Mouse (Mus musculus) frontal cortex, postnatal 14 days (tissue): ENCODE measurements at regions not wholly inside any gene's neighbourhood (a gene's known extent, or its start where the extent isn't known, plus 50 kb on each side); places are given as distances from the start of the nearest gene placed in this dataset.
A peak's percentile ranks its signal among the peaks of the same experiment; 100 is the strongest.

Experiments
- DNase-seq, 2 experiments: peaks; one replicate each; pipeline ENCODE4 v3.0.0; 2022; ENCODE audit warnings: low spot score in 2 of 2

GRCm38 (mm10) chr1:194208034-194209000 is 409.7 kb upstream of the Plxna2 start:
- DNase-seq, result no peak

GRCm38 (mm10) chr1:194197516-194197915 is 420.5 kb upstream of the Plxna2 start:
- DNase-seq, result no peak

GRCm38 (mm10) chr1:194182293-194182692 is 435.7 kb upstream of the Plxna2 start:
- DNase-seq, result no peak

DNA sequence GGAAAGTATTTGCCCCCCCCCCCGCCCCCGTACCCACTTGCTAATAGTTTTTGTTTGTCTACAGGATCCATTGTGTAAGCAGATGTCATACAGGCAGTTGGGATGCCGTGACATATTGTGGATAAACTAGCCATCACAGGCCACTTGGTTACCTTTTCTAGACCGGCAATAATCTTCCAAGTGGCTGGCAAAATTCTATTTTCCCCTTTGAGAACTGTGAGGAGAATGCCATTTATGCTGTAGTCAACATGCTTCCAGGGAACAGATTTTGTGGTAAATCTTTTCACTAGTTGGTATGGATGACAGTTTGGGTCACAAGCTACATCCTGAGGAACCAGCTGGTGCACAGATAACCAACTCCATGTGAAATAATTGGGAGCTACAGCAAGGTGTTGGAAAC is 456.5 kb upstream of the Plxna2 start:
- DNase-seq, result no peak

DNA sequence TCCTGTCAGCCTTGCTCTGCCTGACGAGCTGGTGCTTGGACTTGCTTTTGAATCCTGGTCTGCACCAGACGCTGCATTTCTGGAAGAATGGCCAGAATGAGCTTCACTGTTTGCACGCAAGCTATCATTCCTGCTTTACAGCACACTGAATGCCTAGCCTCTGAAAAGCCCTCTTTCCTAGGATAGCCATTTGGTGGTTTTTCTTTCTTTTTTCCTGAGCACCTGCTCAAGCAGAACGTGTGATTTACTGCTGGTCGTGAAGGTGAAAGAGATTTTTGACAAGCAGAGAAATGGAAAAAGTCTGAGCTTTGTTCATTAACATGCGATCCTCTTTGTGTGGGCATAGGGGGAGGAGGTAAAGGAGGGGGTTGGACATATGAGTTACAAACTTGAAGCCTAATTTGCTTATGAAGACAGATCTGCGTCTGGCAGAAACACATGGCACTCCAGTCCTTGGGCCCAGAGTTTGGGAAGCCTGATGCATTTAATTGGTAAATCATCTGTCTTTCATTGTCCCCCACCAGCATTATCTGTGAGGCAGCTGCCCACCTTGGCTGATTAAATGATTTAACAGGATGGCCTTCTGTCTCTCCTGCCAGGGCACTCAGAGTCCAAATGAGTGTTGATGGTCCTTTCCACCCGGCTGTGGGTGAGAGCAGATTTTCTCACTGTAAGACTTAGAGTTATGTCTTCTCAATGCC is 457.1 kb upstream of the Plxna2 start:
- DNase-seq, result no peak

DNA sequence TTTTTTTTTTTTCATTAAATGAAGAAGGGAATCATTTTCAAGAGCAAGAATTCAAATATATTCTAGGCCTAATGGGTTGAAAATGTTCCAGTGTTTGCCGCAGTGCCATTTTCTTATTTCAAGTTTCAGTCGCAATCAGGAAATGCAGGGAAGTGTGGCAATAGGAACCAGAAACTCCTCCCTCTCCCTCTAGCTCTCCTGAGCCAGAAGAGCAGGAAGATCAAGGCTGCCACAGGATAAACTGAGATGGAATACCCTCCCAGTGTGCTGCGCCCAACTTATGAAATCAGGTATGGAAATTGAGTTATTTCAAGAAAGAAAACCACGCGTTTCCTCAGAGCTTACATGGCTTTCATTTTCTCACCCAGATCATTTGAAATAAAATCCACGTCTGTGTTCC is 460.8 kb upstream of the Plxna2 start:
- no peak for DNase-seq

- peak; percentile 8 to 9 for DNase-seq
These were observed 469.3 kb upstream of the Plxna2 start for GRCm38 (mm10) chr1:194148416-194149364.

GRCm38 (mm10) chr1:194117631-194118360 is 500.2 kb upstream of the Plxna2 start:
- no peak for DNase-seq

DNA sequence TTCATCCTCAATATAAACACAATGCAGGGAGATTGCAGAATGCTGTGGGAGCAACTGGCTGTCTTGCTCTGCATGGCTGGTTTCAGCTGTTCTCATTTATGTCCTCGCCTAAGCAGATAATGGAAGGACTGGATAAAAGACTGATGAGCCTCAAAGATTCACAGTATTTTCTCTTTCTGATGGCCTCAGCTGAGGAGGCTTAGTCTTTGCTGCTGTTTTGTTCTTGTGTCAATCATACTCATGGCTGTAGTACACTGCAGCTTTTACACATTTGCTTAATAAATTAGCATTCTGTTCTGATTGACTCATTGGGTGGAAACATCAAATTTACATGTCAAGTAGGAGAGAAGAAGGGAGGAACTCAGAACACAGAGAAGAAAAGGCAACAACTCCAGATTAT is 503.6 kb upstream of the Plxna2 start:
- DNase-seq, result no peak

DNA sequence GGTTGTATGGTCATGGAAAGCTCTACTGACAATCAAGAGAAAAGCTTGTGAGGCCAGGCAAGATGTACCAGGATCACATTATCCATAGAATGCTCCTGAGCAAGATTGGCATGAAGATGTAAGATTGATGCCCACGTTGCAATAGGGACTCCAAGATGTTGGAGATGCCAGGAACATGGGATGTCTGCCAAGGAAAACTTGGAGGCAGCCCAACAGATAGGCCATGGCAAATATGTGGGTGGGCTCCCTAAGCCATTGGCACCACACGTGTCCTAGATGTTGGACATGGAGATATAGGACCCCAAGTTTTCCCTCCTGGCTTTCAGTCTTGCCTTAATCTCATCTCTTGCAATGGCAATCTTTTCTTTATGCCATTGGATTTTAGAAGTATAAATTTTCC is 506.1 kb upstream of the Plxna2 start:
- DNase-seq, result no peak

GRCm38 (mm10) chr1:194109172-194110071 is 508.6 kb upstream of the Plxna2 start:
- DNase-seq, result no peak

DNA sequence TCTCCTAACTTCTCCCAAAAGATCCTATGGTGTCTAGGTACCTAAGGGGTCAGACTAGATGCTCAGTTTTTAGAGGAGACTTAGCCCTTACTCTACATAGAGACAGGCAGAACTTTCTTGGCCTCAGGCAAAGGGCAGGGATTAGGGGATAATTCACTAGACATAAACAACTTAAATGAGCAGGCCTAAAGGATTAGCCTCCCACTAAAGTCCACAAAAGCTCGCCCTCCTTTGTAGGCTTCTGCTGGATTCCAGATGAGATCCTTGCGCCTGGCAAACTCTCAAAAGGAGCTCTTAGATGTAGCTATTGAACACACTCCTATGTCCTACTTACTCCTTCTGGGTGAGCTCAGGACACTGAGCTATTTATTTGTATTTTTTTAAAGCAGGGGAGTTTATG is 509.9 kb upstream of the Plxna2 start:
- DNase-seq, result no peak

GRCm38 (mm10) chr1:194107271-194107938 is 510.6 kb upstream of the Plxna2 start:
- no peak for DNase-seq

- no peak for DNase-seq
These were observed 528.0 kb upstream of the Plxna2 start for GRCm38 (mm10) chr1:194089918-194090548.

- DNase-seq, result no peak
These were observed 559.5 kb upstream of the Plxna2 start for GRCm38 (mm10) chr1:194058512-194058911.

DNA sequence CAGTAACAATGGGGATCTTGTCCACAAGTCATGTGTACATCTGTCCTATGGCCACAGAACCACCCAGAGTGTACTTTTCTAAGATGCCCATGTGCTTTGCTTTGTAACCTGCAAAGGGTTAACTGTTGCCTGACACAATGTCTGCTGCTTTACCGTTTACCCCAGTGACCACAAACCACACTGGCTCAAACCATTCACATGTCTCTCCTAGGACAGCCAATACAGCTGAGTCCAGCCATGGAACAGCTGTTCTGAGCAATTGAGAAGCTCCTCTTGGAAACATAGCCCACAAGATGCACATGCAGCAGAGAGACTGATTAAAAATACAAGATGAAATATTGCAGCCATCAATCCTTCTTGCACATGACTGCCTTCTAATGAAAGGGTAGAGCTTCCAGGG is 561.5 kb upstream of the Plxna2 start:
- DNase-seq, result no peak

- DNase-seq, result peak; percentile 10 to 36
These were observed 568.2 kb upstream of the Plxna2 start for GRCm38 (mm10) chr1:194049746-194050351.
